Mouse (Mus musculus): Measurements from ENCODE around the gene Cdc42ep4. TPM values are rescaled to one million over a fixed set of nuclear protein-coding genes. Genes with fewer than 3 reads are reported as not detected.

Gene Cdc42ep4
- polyA plus RNA-seq, 1 experiment from 2014 or later, result 25.1 TPM

GRCm38 (mm10) chr11:113731945-113732612, 19.6 kb downstream of the Cdc42ep4 start:
- peaks cover 17% of the 10 kb centered on the region for H3K4me1 ChIP-seq (ENCODE audit: control insufficient read depth, insufficient read depth, low read length)
- H3K9me3 ChIP-seq (replicated peaks; ENCODE audit: control insufficient read depth, low read length), result no peaks in the 10 kb centered on the region
- peaks cover 5% of the 10 kb centered on the region for H3K36me3 ChIP-seq (ENCODE audit: control insufficient read depth, insufficient read depth)
- no peak overlapping the region for H3K27ac ChIP-seq (ENCODE audit: low read length)
- no peak overlapping the region for H3K4me3 ChIP-seq (ENCODE audit: low read length)
- H3K27me3 ChIP-seq (ENCODE audit: control insufficient read depth, insufficient read depth, low read length), result no peaks in the 10 kb centered on the region
- no peak overlapping the region for H3K4me2 ChIP-seq (ENCODE audit: low read depth, low read length)
- H3K9ac ChIP-seq (ENCODE audit: low read length), result no peak overlapping the region
- 92% methylated on average over 10 of the region's 10 CpGs for WGBS
- no peak for ATAC-seq (replicated peaks; ENCODE audit: extremely low read depth, insufficient read depth, low FRiP score)

- no peaks in the 10 kb centered on the region for H3K27me3 ChIP-seq (ENCODE audit: control insufficient read depth, insufficient read depth, low read length)
- no peak overlapping the region for H3K4me3 ChIP-seq (ENCODE audit: low read length)
- peaks cover 17% of the 10 kb centered on the region for H3K4me1 ChIP-seq (ENCODE audit: control insufficient read depth, insufficient read depth, low read length)
- no peak overlapping the region for H3K4me2 ChIP-seq (ENCODE audit: low read depth, low read length)
- no peaks in the 10 kb centered on the region for H3K9me3 ChIP-seq (replicated peaks; ENCODE audit: control insufficient read depth, low read length)
- H3K9ac ChIP-seq (ENCODE audit: low read length), result no peak overlapping the region
- H3K27ac ChIP-seq (ENCODE audit: low read length), result no peak overlapping the region
- ATAC-seq (replicated peaks; ENCODE audit: extremely low read depth, insufficient read depth, low FRiP score), result no peak
- WGBS, result 65% methylated on average over 3 of the region's 3 CpGs
- H3K36me3 ChIP-seq (ENCODE audit: control insufficient read depth, insufficient read depth), result peaks cover 11% of the 10 kb centered on the region
These were observed 20.8 kb downstream of the Cdc42ep4 start for GRCm38 (mm10) chr11:113730879-113731278.

GRCm38 (mm10) chr11:113729917-113730316, 21.8 kb downstream of the Cdc42ep4 start:
- ATAC-seq (replicated peaks; ENCODE audit: extremely low read depth, insufficient read depth, low FRiP score), result no peak
- WGBS, result 55% methylated on average over 8 of the region's 8 CpGs
- Histone ChIP-seq H3K4me3 (ENCODE audit: low read length) (no peak overlapping the region), H3K9ac (ENCODE audit: low read length) (no peak overlapping the region), H3K27ac (ENCODE audit: low read length) (no peak overlapping the region), H3K4me1 (ENCODE audit: control insufficient read depth, insufficient read depth, low read length) (peaks cover 23% of the 10 kb centered on the region), H3K9me3 (replicated peaks; ENCODE audit: control insufficient read depth, low read length) (no peaks in the 10 kb centered on the region), H3K27me3 (ENCODE audit: control insufficient read depth, insufficient read depth, low read length) (no peaks in the 10 kb centered on the region), H3K36me3 (ENCODE audit: control insufficient read depth, insufficient read depth) (peaks cover 11% of the 10 kb centered on the region), H3K4me2 (ENCODE audit: low read depth, low read length) (no peak overlapping the region)

- H3K4me3 ChIP-seq (ENCODE audit: low read length), result no peak overlapping the region
- ATAC-seq (replicated peaks; ENCODE audit: extremely low read depth, insufficient read depth, low FRiP score), result no peak
- peaks cover 11% of the 10 kb centered on the region for H3K36me3 ChIP-seq (ENCODE audit: control insufficient read depth, insufficient read depth)
- no peaks in the 10 kb centered on the region for H3K9me3 ChIP-seq (replicated peaks; ENCODE audit: control insufficient read depth, low read length)
- no peak overlapping the region for H3K27ac ChIP-seq (ENCODE audit: low read length)
- 82% methylated on average over 21 of the region's 21 CpGs for WGBS
- no peaks in the 10 kb centered on the region for H3K27me3 ChIP-seq (ENCODE audit: control insufficient read depth, insufficient read depth, low read length)
- H3K4me2 ChIP-seq (ENCODE audit: low read depth, low read length), result no peak overlapping the region
- peaks cover 17% of the 10 kb centered on the region for H3K4me1 ChIP-seq (ENCODE audit: control insufficient read depth, insufficient read depth, low read length)
- H3K9ac ChIP-seq (ENCODE audit: low read length), result no peak overlapping the region
These were observed 22.4 kb downstream of the Cdc42ep4 start for GRCm38 (mm10) chr11:113729239-113729638.

- no peak overlapping the region for H3K4me2 ChIP-seq (ENCODE audit: low read depth, low read length)
- 76% methylated on average over 6 of the region's 6 CpGs for whole genome bisulfite sequencing
- no peak for ATAC-seq (replicated peaks; ENCODE audit: extremely low read depth, insufficient read depth, low FRiP score)
- H3K27me3 ChIP-seq (ENCODE audit: control insufficient read depth, insufficient read depth, low read length), result no peaks in the 10 kb centered on the region
- no peak overlapping the region for H3K27ac ChIP-seq (ENCODE audit: low read length)
- H3K9ac ChIP-seq (ENCODE audit: low read length), result no peak overlapping the region
- peaks cover 5% of the 10 kb centered on the region; the same call in 1 of the 2 replicates for H3K4me1 ChIP-seq (ENCODE audit: control insufficient read depth, insufficient read depth, low read length)
- no peaks in the 10 kb centered on the region for H3K9me3 ChIP-seq (replicated peaks; ENCODE audit: control insufficient read depth, low read length)
- peaks cover 11% of the 10 kb centered on the region for H3K36me3 ChIP-seq (ENCODE audit: control insufficient read depth, insufficient read depth)
- H3K4me3 ChIP-seq (ENCODE audit: low read length), result no peak overlapping the region
These were observed 23.7 kb downstream of the Cdc42ep4 start for GRCm38 (mm10) chr11:113727992-113728391.

- Histone ChIP-seq H3K27me3 (ENCODE audit: control insufficient read depth, insufficient read depth, low read length) (no peaks in the 10 kb centered on the region), H3K4me3 (ENCODE audit: low read length) (no peak overlapping the region), H3K9me3 (replicated peaks; ENCODE audit: control insufficient read depth, low read length) (no peaks in the 10 kb centered on the region), H3K36me3 (ENCODE audit: control insufficient read depth, insufficient read depth) (peaks cover 11% of the 10 kb centered on the region), H3K27ac (ENCODE audit: low read length) (peak overlapping the region; percentile 44; the same call in 1 of the 2 replicates), H3K9ac (ENCODE audit: low read length) (no peak overlapping the region), H3K4me1 (ENCODE audit: control insufficient read depth, insufficient read depth, low read length) (peaks cover 11% of the 10 kb centered on the region), H3K4me2 (ENCODE audit: low read depth, low read length) (no peak overlapping the region)
- ATAC-seq (replicated peaks; ENCODE audit: extremely low read depth, insufficient read depth, low FRiP score), result no peak
- WGBS, result 81% methylated on average over 14 of the region's 14 CpGs
These were observed 24.4 kb downstream of the Cdc42ep4 start for GRCm38 (mm10) chr11:113726994-113727888.

- Histone ChIP-seq H3K4me2 (ENCODE audit: low read depth, low read length) (no peak overlapping the region), H3K36me3 (ENCODE audit: control insufficient read depth, insufficient read depth) (peaks cover 11% of the 10 kb centered on the region), H3K4me3 (ENCODE audit: low read length) (no peak overlapping the region), H3K27me3 (ENCODE audit: control insufficient read depth, insufficient read depth, low read length) (no peaks in the 10 kb centered on the region), H3K9me3 (replicated peaks; ENCODE audit: control insufficient read depth, low read length) (no peaks in the 10 kb centered on the region), H3K4me1 (ENCODE audit: control insufficient read depth, insufficient read depth, low read length) (peaks cover 11% of the 10 kb centered on the region), H3K27ac (ENCODE audit: low read length) (peak overlapping the region; percentile 14; the same call in 1 of the 2 replicates), H3K9ac (ENCODE audit: low read length) (no peak overlapping the region)
- 82% methylated on average over 4 of the region's 4 CpGs for WGBS
- no peak; the same call in 1 of the 2 replicates for ATAC-seq (replicated peaks; ENCODE audit: extremely low read depth, insufficient read depth, low FRiP score)
These were observed 26.2 kb downstream of the Cdc42ep4 start for GRCm38 (mm10) chr11:113725235-113726048.

GRCm38 (mm10) chr11:113722405-113723090, 29.1 kb downstream of the Cdc42ep4 start:
- Histone ChIP-seq H3K9me3 (replicated peaks; ENCODE audit: control insufficient read depth, low read length) (no peaks in the 10 kb centered on the region), H3K4me3 (ENCODE audit: low read length) (no peak overlapping the region), H3K9ac (ENCODE audit: low read length) (no peak overlapping the region), H3K27ac (ENCODE audit: low read length) (no peak overlapping the region), H3K4me2 (ENCODE audit: low read depth, low read length) (0 out of 2 replicates have a peak overlapping the region, but pooled peaks have one; percentile 5), H3K36me3 (ENCODE audit: control insufficient read depth, insufficient read depth) (peaks cover 8% of the 10 kb centered on the region; the same call in 1 of the 2 replicates), H3K27me3 (ENCODE audit: control insufficient read depth, insufficient read depth, low read length) (no peaks in the 10 kb centered on the region), H3K4me1 (ENCODE audit: control insufficient read depth, insufficient read depth, low read length) (peaks cover 11% of the 10 kb centered on the region)
- no peak for ATAC-seq (replicated peaks; ENCODE audit: extremely low read depth, insufficient read depth, low FRiP score)
- 46% methylated on average over 14 of the region's 14 CpGs for WGBS
